Mouse (Mus musculus): ENCODE data around the gene Commd4.

- TF ChIP-seq CTCF (IDR thresholded peaks at IDR 0.05) (no peak), EP300 (IDR thresholded peaks at IDR 0.05) (no peak)
Observed at GRCm38 (mm10) chr9:57137777-57138176, 20.4 kb downstream of the Commd4 start.

Measured in lung, postnatal 0 days (tissue).